Mouse (Mus musculus) lung, embryonic 15.5 days (tissue): ENCODE data around the gene Tmprss6. TPM values are rescaled to one million over a fixed set of nuclear protein-coding genes. Genes with fewer than 3 reads are reported as not detected.
A peak's percentile ranks its signal among the peaks of the same experiment; 100 is the strongest.

Experiments used
- ATAC-seq: fragments of 200-750 bp; cut with Nextera tagmentation; 2 replicates; pipeline ENCODE4 v1.8.0; 2017; ENCODE audit warnings: moderate number of reproducible peaks, borderline replicate concordance; ENCODE audit not compliant: low FRiP score, low TSS enrichment; ENCODE audit errors: extremely low read depth
- H3K27ac ChIP-seq: fragments of 300-500 bp; sonication (generic); 2 replicates; pipeline ENCODE4 v1.5.1; 2015; ENCODE audit warnings: moderate library complexity, mild to moderate bottlenecking, inconsistent platforms
- H3K27me3 ChIP-seq: fragments of 300-500 bp; sonication (generic); 2 replicates; pipeline ENCODE4 v1.6.1; 2015; ENCODE audit warnings: inconsistent platforms
- H3K36me3 ChIP-seq: fragments of 300-500 bp; sonication (generic); 2 replicates; pipeline ENCODE4 v1.6.1; 2015; ENCODE audit warnings: inconsistent platforms
- H3K4me1 ChIP-seq: fragments of 300-500 bp; sonication (generic); 2 replicates; pipeline ENCODE4 v1.6.1; 2015; ENCODE audit warnings: inconsistent platforms
- H3K4me2 ChIP-seq: fragments of 300-500 bp; sonication (generic); 2 replicates; pipeline ENCODE4 v1.6.1; 2015; ENCODE audit warnings: inconsistent platforms, mild to moderate bottlenecking, moderate library complexity
- H3K4me3 ChIP-seq: fragments of 300-500 bp; sonication (generic); 2 replicates; pipeline ENCODE4 v1.5.1; 2015; ENCODE audit warnings: mild to moderate bottlenecking, inconsistent platforms
- H3K9ac ChIP-seq: fragments of 300-500 bp; sonication (generic); 2 replicates; pipeline ENCODE4 v1.6.1; 2015; ENCODE audit warnings: inconsistent platforms
- H3K9me3 ChIP-seq: fragments of 300-500 bp; sonication (generic); 2 replicates; pipeline ENCODE4 v1.6.1; 2016; ENCODE audit warnings: inconsistent platforms
- WGBS: fragments of 180-500 bp; shearing (Covaris S2); methylation state at CpG from one replicate; pipeline ENCODE4 v1.1.7; 2015; 5-methylcytosine and 5-hydroxymethylcytosine counted together
- polyA plus RNA-seq: library from polyadenylated mRNA; unstranded; fragments of >200 nt; fragmentation: Nextera tagmentation; extraction: Ambion mirVana; gene quantifications from 2 replicates; pipeline ENCODE4 v1.2.1, GENCODE M21; 2015

Gene Tmprss6
- polyA plus RNA-seq = 0.06 and 0.20 TPM in 2 replicates

- WGBS = 77% methylated on average over 7 of the region's 7 CpGs
- H3K36me3 ChIP-seq = no peaks in the 10 kb centered on the region
- no peak within 1 kb of the TSS for H3K4me3 ChIP-seq
- H3K4me1 ChIP-seq = no peaks in the 10 kb centered on the region
- H3K27ac ChIP-seq = no peak within 1 kb of the TSS
- H3K9ac ChIP-seq = no peak within 1 kb of the TSS
- no peak within 1 kb of the TSS for H3K4me2 ChIP-seq
- ATAC-seq = no peak
- no peaks in the 10 kb centered on the region for H3K9me3 ChIP-seq
- no peaks in the 10 kb centered on the region for H3K27me3 ChIP-seq
These were observed at the start of gene Tmprss6 for GRCm38 (mm10) chr15:78468379-78468937. Gene Tmprss6, minus strand, starts transcription at chr15:78468634.

GRCm38 (mm10) chr15:78518221-78518620, 49.8 kb upstream of the Tmprss6 start:
- Histone ChIP-seq H3K36me3 (no peaks in the 10 kb centered on the region), H3K27me3 (no peaks in the 10 kb centered on the region), H3K27ac (no peak overlapping the region), H3K4me3 (no peak overlapping the region), H3K9ac (no peak overlapping the region), H3K4me2 (no peak overlapping the region), H3K4me1 (no peaks in the 10 kb centered on the region; the same call in 1 of the 2 replicates), H3K9me3 (no peaks in the 10 kb centered on the region)
- ATAC-seq = no peak
- WGBS = 55% methylated on average over 7 of the region's 7 CpGs

GRCm38 (mm10) chr15:78515759-78516158, 47.3 kb upstream of the Tmprss6 start:
- Histone ChIP-seq H3K9ac (no peak overlapping the region), H3K9me3 (no peaks in the 10 kb centered on the region), H3K36me3 (no peaks in the 10 kb centered on the region), H3K27me3 (no peaks in the 10 kb centered on the region), H3K4me1 (no peaks in the 10 kb centered on the region; the same call in 1 of the 2 replicates), H3K4me2 (no peak overlapping the region), H3K27ac (no peak overlapping the region), H3K4me3 (no peak overlapping the region)
- 78% methylated on average over 6 of the region's 6 CpGs for WGBS
- no peak for ATAC-seq

GRCm38 (mm10) chr15:78514393-78515146, 46.1 kb upstream of the Tmprss6 start:
- Histone ChIP-seq H3K4me1 (peaks cover 10% of the 10 kb centered on the region), H3K4me3 (no peak overlapping the region), H3K27me3 (no peaks in the 10 kb centered on the region), H3K36me3 (no peaks in the 10 kb centered on the region), H3K9me3 (no peaks in the 10 kb centered on the region), H3K27ac (no peak overlapping the region), H3K4me2 (no peak overlapping the region), H3K9ac (no peak overlapping the region)
- peak; percentile 50; the same call in 1 of the 2 replicates for ATAC-seq
- WGBS = 21% methylated on average over 7 of the region's 7 CpGs

- H3K4me1 ChIP-seq = peaks cover 10% of the 10 kb centered on the region
- H3K4me2 ChIP-seq = no peak overlapping the region
- H3K27ac ChIP-seq = no peak overlapping the region
- H3K27me3 ChIP-seq = no peaks in the 10 kb centered on the region
- ATAC-seq = no peak
- 76% methylated on average over 14 of the region's 14 CpGs for WGBS
- no peaks in the 10 kb centered on the region for H3K36me3 ChIP-seq
- H3K4me3 ChIP-seq = no peak overlapping the region
- no peaks in the 10 kb centered on the region for H3K9me3 ChIP-seq
- no peak overlapping the region for H3K9ac ChIP-seq
These were observed 44.6 kb upstream of the Tmprss6 start for GRCm38 (mm10) chr15:78513019-78513418.

- no peaks in the 10 kb centered on the region for H3K27me3 ChIP-seq
- no peaks in the 10 kb centered on the region for H3K36me3 ChIP-seq
- no peak overlapping the region for H3K27ac ChIP-seq
- 55% methylated on average over 7 of the region's 7 CpGs for WGBS
- peaks cover 10% of the 10 kb centered on the region for H3K4me1 ChIP-seq
- no peaks in the 10 kb centered on the region for H3K9me3 ChIP-seq
- no peak overlapping the region for H3K4me2 ChIP-seq
- no peak overlapping the region for H3K4me3 ChIP-seq
- no peak for ATAC-seq
- no peak overlapping the region for H3K9ac ChIP-seq
These were observed 43.5 kb upstream of the Tmprss6 start for GRCm38 (mm10) chr15:78511951-78512350.

GRCm38 (mm10) chr15:78510736-78511135, 42.3 kb upstream of the Tmprss6 start:
- Histone ChIP-seq H3K4me1 (peaks cover 10% of the 10 kb centered on the region), H3K9me3 (no peaks in the 10 kb centered on the region), H3K4me3 (no peak overlapping the region), H3K4me2 (no peak overlapping the region), H3K27ac (peak overlapping the region; percentile 6; the same call in 1 of the 2 replicates), H3K36me3 (no peaks in the 10 kb centered on the region), H3K9ac (no peak overlapping the region), H3K27me3 (no peaks in the 10 kb centered on the region)
- ATAC-seq = no peak
- WGBS = 69% methylated on average over 6 of the region's 6 CpGs

GRCm38 (mm10) chr15:78510121-78510576, 41.7 kb upstream of the Tmprss6 start:
- H3K9ac ChIP-seq = no peak overlapping the region
- H3K36me3 ChIP-seq = no peaks in the 10 kb centered on the region
- H3K4me2 ChIP-seq = no peak overlapping the region
- no peaks in the 10 kb centered on the region for H3K9me3 ChIP-seq
- H3K27me3 ChIP-seq = no peaks in the 10 kb centered on the region
- 0 out of 2 replicates have a peak overlapping the region, but pooled peaks have one; percentile 19 for H3K27ac ChIP-seq
- peaks cover 10% of the 10 kb centered on the region for H3K4me1 ChIP-seq
- 54% methylated on average over 8 of the region's 8 CpGs for WGBS
- ATAC-seq = no peak
- no peak overlapping the region for H3K4me3 ChIP-seq

- H3K9me3 ChIP-seq = no peaks in the 10 kb centered on the region
- WGBS = 37% methylated on average over 12 of the region's 12 CpGs
- ATAC-seq = no peak
- H3K4me2 ChIP-seq = no peak overlapping the region; the same call in 1 of the 2 replicates
- H3K4me1 ChIP-seq = peaks cover 10% of the 10 kb centered on the region
- no peaks in the 10 kb centered on the region for H3K36me3 ChIP-seq
- no peak overlapping the region for H3K9ac ChIP-seq
- no peaks in the 10 kb centered on the region for H3K27me3 ChIP-seq
- H3K4me3 ChIP-seq = no peak overlapping the region
- H3K27ac ChIP-seq = 0 out of 2 replicates have a peak overlapping the region, but pooled peaks have one; percentile 19
These were observed 41.0 kb upstream of the Tmprss6 start for GRCm38 (mm10) chr15:78509297-78509899.

- ATAC-seq = no peak
- Histone ChIP-seq H3K4me3 (no peak overlapping the region), H3K9me3 (no peaks in the 10 kb centered on the region), H3K36me3 (no peaks in the 10 kb centered on the region), H3K4me1 (peaks cover 10% of the 10 kb centered on the region), H3K27me3 (no peaks in the 10 kb centered on the region), H3K9ac (no peak overlapping the region), H3K27ac (no peak overlapping the region), H3K4me2 (no peak overlapping the region)
- 57% methylated on average over 7 of the region's 7 CpGs for WGBS
These were observed 40.0 kb upstream of the Tmprss6 start for GRCm38 (mm10) chr15:78508443-78508842.

GRCm38 (mm10) chr15:78505541-78505940, 37.1 kb upstream of the Tmprss6 start:
- H3K9me3 ChIP-seq = no peaks in the 10 kb centered on the region
- H3K27me3 ChIP-seq = no peaks in the 10 kb centered on the region
- no peak overlapping the region for H3K4me2 ChIP-seq
- 69% methylated on average over 3 of the region's 3 CpGs for WGBS
- ATAC-seq = no peak
- H3K4me1 ChIP-seq = peaks cover 9% of the 10 kb centered on the region
- H3K9ac ChIP-seq = no peak overlapping the region
- H3K4me3 ChIP-seq = no peak overlapping the region
- H3K27ac ChIP-seq = no peak overlapping the region
- H3K36me3 ChIP-seq = no peaks in the 10 kb centered on the region

GRCm38 (mm10) chr15:78504816-78505215, 36.4 kb upstream of the Tmprss6 start:
- no peak overlapping the region for H3K27ac ChIP-seq
- peaks cover 3% of the 10 kb centered on the region for H3K4me1 ChIP-seq
- no peaks in the 10 kb centered on the region for H3K27me3 ChIP-seq
- no peak overlapping the region for H3K4me2 ChIP-seq
- H3K36me3 ChIP-seq = no peaks in the 10 kb centered on the region
- H3K4me3 ChIP-seq = no peak overlapping the region
- WGBS = 87% methylated on average over 5 of the region's 5 CpGs
- no peak overlapping the region for H3K9ac ChIP-seq
- no peak for ATAC-seq
- no peaks in the 10 kb centered on the region for H3K9me3 ChIP-seq
